Mouse (Mus musculus) kidney, postnatal 10 days (tissue): ENCODE measurements around the gene Prim2.
A peak's percentile ranks its signal among the peaks of the same experiment; 100 is the strongest.

Experiments used
- DNase-seq: peaks from one replicate; pipeline ENCODE4 v3.0.0; 2021; ENCODE audit warnings: mixed read lengths

Prim2 gene

DNA sequence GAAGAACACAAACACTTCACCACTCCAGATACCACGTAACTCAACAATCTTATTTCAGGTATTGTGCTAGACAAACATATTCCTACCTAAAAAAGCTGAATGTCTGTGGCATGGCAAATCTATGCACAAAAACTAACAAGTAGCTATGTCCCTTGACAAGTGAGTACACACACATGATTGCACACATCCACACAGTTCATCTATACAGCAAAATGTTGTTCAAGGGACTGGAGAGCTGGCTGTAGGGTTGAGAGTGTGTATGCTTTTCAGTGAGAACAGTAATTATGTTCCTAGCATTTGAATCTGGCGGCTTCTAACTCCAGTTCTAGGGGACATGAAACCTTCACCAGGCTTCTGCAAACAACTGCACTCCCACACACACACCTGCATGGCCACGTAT lies 69.9 kb downstream of the Prim2 start:
- DNase-seq: no peak

DNA sequence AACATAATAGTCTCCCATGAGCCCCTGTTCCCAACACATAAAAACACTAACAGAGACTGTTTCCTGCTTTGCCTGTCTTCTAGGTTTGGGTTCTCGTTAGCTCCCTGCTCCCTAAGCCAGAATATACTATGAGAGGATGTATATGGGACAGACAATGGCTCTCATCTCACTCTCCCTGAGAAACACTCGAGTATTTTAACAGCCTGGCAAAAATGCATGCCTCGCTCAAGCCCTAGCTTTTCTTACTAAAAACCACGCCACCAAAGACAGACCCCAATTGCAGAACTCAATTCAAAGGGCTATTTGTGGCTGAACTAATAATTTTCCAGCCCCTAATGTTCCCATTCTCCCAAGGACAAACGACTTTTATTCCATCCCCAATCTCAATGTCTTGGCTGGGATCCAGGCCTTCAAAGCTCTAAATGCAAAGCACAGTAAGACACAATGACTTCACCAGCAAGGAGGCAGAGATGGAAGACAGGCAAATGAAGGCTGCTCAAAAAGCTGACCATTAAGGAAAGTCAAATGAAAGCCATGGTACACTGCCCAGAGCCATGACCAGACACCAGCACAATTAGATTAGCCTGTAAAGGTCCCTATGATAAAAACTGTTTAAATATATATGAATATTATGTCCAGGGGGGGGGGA lies 70.5 kb downstream of the Prim2 start:
- DNase-seq: no peak

DNA sequence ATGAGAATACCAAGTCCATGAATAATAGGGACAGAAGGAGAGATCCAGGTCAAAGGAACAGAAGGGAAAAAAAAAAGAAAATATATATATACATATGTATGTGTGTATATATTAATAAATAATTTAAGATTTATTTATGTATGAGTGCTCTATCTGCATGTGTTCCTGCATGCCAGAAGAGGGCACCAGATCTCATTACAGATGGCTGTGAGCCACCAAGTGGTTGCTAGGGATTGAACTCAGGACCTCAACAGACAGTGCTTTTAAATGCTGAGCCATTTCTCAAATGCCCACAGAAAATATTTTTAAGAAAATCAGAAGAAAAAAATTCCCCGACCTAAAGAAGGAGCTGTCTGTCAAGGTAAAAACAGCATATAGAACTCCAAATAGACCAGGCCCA lies 72.6 kb downstream of the Prim2 start:
- no peak for DNase-seq

DNA sequence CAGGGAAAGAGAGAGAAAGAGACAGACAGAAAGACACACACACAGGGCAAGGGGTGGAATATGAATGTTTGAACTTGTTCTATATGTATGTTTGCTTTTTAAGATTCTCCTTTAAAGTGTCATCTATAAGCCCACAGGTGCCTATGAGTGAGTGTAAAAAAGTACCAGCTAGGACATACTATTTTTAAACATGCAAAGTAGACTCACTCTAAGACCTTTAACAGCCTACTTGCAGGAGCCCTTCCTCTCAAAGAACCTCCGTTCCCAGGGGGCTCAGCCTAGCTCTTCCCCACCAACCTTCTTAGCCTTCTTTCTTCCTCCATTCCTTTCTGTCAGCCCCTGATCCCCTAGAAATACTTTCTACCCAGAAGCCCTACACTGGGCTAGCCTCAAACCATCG lies 73.7 kb downstream of the Prim2 start:
- no peak for DNase-seq

DNA sequence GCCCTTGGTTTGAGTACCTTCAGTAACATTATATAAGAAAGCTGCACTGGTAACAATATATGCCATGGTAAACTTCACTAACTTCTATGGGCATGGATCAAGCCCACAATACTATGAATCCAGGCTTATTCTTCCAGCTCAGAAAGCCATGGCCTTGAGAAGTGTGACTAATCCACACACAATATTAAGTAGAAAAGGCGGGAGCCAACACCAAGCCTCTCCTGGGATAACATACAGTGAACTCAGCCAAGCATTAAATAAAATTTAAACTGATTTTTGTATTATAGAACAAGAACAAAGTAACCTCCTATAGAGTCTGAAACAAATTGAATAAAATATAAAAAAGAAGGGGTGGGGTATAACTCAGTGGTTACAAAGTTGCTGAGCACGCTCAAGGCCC lies 74.6 kb downstream of the Prim2 start:
- no peak for DNase-seq

DNA sequence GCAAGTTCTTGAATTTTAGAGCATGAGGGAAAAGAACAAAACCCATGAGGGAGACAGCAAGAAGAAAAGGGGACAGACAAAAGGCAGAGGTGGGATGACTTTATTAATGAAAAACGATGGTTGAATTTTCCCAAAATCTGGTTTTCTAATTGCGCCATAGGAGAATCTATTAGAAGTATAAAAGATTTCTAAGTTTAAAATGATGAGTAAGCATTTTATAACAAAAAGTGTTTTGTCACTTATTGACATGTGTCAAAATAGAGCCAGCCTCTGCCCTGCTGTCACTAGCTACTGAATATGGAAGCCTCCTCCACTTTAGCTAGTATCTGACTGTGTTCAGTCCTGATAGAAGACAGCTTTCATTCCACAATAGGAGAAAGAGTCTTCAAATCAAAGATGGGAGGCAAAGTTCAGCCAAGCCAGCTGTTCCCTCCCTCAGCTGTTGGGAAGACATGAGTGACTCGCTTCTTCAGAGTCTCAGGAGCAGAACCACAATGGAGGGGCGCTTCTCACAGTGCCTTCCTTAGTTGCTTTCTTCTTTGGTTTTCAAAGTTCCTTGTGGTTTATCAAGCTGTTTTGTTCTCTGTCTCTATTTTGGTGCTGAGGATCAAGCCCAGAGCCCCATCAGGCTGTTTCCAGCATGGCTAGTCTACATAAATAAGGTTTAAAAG lies 75.7 kb downstream of the Prim2 start:
- DNase-seq: peak; percentile 14

DNA sequence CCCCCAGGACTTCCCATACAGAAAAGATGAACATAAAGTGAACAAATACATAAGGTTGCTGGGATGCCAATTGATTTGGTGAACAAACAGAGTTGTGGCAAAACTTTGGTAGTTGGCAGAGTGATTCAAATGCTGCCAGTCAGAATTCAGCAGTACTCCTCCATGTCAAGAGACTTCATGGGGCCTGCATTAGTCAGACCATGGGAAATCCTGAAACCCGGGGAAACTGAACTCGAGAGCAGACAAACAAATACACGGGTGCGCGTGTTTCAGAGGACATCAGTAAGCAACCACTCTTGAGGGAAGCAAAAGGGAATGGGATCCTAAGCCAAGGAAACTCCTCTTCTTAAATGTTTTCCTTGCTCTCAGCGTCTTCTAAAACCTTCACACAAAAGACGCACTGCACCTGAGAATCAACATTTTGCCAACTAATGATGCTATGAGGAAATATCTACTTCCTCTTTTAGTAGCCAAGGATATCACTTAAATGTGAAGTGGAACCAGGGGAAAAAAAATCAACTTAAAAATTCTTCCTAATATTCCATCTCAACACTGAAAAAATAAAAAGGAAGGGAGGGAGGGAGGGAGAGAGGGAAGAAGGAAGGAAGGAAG lies 77.5 kb downstream of the Prim2 start:
- DNase-seq: no peak

DNA sequence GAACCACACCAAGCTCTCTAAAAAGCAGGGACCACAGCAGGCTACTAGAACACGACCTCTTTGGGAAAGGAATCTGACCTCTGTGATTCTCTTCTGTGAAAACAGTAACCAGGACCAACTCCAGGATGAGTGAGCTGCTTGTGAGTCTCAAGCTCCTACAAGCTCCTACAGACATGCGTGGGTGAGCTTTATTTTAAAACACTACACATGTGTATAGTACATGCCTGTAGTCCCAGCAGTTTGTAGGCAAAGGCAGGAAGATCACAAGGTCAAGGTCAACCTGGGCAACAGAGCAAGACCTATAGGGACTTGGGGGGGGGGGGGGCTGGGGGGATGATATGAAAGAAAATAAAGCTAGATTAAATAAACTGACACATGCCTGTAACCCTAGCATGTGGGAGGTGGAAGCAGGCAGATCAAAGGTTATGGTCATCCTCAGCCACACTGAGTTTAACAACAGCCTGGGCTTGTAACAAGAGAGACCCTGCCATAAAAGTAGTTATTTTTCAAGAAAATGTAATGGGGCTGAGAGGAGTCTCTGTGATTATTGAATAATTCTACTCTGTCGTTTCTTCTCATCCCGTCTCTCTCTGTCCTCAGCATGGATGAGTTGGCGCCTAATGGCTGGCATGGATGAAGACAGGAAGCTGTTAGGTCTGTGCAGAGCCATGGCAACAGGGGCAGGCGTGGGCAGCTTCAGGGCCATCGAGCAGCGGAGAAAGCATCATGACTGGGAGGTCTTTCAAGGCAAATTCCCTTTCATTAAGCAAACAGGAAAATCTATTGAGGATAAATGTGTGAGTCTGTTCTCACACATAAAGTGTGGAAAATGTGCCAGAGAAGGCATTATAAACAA lies 78.8 kb downstream of the Prim2 start:
- no peak for DNase-seq

DNA sequence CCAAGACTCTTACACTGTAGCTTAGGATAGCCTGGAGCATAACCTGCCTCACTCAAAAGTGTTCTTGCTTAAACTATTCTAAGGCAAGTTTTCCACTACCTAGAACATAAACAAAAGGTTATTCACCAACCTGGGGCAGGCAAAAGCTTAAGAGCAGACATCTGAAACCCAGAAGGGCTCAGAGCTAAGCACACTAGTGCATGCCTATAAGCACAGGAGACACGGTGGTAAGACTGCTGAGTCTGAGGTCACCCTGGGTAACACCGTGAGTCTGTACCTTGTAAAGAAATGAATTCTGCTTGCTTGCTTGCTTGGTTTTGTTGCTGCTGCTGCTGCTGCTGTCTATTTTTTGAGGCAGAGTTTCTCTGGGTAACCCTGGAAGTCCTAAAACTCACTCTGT lies 80.1 kb downstream of the Prim2 start:
- no peak for DNase-seq

DNA sequence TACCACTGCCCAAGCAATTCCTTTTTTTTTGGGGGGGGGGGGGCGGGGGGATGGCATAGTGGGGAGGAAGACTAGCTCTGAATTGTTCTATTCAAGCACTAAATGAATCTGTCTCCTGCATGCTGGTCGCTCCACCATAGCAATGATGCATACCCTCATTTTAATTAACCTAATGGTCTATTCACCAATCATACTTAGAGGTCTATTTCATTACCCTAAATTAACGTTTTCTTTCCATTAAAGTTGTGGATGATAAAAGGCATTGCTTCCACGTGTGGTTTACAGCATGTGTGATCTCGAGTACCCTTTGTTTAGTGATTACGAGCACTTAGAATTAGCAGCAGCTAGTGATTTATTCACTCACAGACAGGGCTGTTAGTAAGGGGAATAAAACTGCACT lies 81.0 kb downstream of the Prim2 start:
- no peak for DNase-seq

DNA sequence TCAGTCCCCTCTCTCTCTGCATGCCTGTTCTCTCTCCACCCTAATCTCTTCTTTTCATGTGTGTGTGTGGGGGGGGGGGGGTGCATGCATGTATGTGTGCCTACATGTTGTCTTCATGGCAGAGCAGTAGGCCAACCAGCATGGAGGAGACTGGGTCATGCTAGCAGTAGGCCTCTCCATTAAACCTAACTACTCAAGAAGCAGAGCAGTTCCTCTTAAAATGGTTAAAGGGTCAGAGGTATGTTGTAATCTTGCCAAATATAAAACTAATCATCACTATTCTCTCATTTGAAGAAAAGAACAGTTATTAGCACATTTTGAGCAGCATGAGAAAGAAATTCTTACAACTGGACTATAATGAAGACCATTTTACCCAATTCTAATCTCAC lies 85.0 kb downstream of the Prim2 start:
- no peak for DNase-seq

DNA sequence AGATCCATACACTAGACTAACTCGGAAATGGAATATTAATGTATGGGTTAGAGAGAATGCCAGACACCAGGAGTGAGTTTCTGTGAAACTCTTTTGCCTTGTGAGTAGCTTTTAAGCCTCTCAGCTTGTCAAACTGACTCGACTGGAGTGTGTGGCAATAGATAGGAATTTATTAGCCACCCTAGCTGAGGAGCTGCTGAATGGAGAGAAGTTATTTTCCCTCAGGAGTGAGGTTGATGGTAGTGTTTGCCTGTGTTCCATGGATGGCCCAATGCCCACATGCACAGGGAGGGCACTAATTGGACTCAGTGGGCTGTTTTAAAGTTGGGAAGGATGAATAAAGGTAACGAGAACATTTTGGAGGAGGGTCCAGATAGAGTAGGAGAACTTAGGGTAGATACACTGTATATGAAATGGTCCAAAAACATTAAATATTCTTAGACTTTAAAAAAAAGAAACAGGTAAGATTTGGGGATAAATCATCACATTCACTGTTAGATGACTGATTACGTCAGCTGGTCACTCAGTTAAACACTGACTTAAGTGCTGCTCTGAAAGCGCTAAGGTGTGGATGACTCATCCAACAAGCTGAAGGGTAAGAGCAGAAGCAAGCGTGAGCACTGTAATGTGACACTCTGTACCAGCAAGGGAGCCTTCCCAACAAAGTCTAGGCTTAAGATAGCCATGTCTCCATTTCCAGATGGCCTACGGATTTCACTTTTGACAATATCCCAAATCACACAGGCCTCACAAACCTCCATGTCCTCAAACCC lies 85.6 kb downstream of the Prim2 start:
- no peak for DNase-seq

DNA sequence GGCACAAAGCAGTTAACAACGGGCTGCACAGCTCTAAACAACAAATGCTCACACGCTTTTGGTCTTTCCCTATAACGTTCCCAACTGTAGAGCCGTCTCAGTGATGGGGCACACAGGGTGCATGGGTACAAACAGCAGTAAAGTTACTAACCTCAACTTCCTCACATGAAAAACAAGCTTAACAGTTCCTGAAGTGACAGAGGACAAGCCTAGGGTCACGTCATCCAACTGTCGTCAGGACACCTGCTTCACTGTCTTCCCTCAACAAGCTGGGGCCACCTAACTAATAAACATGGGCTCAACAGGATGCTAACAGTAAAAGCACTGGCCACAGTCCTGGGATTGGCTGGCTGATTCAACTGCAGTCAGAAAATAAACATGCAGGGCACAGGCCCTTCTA lies 91.0 kb downstream of the Prim2 start:
- no peak for DNase-seq

DNA sequence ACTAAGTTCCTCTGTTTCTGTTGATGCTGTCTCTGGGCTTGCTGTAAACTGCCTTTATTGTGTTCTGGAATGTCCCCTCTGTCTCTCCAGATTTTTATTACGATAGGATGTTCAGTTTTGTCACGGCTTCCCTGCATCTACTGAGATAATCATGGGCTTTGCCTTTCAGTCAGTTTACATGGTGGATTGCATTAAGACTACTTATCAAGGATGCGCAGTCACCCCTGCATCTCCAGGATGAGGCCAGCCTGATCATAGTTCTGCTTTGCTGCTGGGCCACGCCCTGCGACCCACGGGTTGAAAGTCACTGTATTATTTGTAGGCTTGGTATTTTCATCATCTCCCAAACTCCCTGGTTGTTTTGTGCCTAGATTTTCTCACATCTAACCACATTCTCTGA lies 95.1 kb downstream of the Prim2 start:
- no peak for DNase-seq

DNA sequence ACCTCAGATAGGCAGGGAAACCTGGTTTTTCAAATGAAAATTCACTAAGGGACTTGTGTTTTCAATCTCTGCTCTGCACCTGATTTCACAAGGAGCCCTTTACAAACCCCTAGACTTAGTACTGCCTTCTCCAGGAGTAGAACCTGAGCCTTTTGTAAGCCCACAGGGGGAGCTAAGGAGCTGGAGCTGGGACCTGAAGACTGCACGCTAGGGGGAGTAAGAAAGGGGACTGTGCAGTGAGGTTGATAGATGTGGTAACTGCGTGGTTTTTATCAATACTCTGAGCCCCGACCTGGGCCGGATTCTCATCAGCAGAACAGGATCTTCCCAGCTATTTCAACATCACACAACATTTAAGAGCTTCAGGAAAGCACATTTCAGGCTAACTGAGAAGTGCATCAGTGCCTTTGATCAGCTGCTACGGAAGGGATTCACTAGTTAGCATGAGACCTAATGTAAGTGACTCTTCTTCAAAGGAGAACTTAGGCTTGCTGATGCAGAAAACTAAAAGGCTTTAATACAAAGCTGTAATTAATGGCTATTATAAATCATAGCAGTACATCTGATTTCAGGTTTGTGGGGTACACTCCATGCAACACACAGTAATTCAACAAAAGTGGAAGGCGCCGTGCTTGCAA lies 103.7 kb downstream of the Prim2 start:
- DNase-seq: no peak

DNA sequence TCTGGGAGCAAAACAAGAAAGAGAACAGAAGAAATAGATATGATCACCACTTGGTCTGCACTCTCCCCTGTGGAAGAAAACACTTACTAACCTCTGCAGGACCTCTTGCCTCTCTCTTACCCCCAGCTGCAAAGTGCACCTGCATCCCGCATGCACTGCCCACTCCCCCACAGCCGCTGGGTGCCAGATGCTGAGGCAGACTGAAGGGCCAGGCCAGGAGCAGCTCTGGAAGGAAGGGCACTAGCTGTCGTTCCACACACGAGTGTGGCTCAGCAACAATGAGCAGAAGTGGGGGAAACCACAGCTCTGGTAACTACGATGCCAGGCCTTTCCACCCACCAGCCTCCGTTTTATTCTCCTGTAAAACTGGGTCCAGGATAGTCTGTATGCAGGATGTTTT lies 105.6 kb downstream of the Prim2 start:
- DNase-seq: no peak

DNA sequence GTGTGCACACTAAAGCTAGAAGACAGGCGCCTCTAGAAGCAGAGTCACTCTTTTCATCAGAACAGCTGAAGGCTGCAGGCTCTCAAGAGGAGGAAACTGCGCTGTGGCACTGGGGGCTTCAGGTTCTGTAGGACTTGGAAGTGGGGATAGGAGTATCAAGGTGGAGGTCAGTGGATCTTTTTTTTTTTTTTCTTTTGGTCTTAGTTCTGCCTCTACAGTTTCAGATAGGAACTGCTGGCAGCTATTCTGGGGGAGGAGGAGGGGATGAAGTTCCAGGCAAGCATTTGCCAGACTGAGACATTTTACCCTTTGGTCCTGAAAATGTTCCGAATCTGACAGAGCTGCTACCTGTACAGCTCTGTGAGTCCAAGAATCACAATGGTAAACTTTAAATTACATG lies 106.0 kb downstream of the Prim2 start:
- DNase-seq: no peak

DNA sequence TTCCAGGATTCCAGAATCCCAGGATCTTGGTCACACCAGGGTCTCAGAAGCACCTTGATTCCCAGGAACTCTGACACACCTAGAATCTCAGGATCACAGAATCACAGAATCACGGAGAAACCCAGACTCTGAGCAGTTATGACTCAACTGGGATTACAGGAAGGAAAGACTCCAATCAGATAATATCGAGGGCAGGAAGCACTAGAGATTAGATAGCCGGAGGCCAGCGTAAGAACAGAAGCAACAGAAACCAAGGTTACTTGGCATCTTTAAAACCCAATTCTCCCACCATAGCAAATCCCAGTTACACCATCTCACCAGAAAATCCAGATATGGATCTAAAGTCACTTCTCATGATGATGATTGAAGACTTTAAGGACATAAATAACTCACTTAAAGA lies 113.0 kb downstream of the Prim2 start:
- DNase-seq: no peak

DNA sequence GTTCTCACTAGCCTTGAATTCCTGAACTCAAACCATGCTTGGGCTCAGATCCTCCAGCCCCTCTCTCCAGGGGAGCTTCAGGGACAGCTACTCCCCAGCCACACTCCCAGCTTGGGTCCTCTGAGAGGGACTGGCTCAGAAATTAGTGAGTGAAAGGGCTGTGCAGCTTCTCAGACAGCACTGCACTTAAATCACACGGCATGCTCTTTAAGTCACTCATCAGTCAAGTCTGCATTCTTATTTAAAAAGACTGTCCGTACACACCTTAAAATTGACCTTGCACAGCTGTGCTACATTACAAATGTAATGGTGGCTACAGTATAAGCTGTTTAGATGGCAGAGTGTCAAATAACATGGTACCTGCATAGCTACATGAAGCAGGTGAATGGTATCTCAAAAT lies 114.0 kb downstream of the Prim2 start:
- DNase-seq: no peak

DNA sequence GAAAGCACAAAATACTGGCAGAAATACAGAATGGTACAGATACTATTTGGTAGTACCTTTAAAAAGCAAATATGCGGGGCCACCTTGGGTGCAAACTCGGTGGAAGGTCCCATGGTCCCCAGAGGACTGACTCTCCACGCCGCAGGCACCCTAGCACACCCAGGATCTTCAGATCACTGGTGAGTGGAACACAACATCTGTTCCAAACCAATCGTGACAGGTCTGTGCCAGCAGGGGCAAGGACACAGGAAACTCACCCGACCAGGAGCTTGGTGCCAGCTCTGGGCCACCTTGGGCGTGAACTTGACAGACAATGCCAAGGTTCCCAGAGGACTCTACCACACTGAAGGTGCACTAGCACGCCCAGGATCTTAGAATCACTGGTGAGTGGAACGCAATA lies 118.2 kb downstream of the Prim2 start:
- no peak for DNase-seq

DNA sequence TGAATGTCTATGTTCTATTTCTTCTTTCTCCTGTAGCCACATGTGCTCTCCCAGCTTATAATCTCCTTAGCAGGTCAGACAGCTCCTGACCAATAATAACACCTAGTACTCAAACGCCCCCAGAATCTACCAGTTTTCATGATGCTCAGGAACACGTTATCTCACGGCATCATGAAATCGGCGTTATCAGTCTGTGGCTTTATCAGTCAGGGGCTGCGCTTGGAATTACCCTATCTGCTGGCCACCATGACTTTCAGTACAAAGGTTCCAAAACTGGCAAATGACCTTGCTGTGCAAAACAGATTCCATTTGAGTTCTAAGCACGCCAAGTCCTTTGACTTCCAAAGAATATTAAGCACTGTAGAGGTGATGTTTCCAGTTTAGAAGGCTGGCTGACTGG lies 127.9 kb downstream of the Prim2 start:
- DNase-seq: no peak

DNA sequence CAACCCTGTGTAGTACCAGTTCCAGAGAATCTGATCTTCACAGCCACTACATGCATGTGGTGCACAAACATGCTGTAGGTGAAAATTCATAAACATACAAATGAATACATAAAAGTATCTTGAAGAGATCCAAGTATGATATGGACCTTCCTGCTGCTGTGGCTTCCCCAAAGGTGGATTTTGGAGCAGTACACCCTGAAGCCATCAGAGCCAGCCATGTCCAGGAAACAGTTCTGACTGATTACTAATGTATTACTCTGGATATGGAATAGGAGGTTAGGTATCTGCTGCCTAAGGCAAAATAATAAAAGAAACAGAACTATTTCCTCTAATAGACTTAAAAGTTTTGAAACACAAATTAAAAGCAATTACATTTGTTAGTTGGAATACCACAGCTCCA lies 131.6 kb downstream of the Prim2 start:
- no peak for DNase-seq
